Mouse (Mus musculus) forebrain, embryonic 11.5 days (tissue): Measurements from ENCODE around the gene Dgki. TPM values are rescaled to one million over a fixed set of nuclear protein-coding genes. Genes with fewer than 3 reads are reported as not detected.

Source experiments
- ATAC-seq: fragments of 200-750 bp; cut with Nextera tagmentation; replicated peaks from 2 replicates; pipeline ENCODE4 v1.8.0; 2017; ENCODE audit warnings: moderate TSS enrichment; ENCODE audit not compliant: low FRiP score
- DNase-seq: peaks from one replicate; pipeline ENCODE4 v3.0.0-alpha.2; 2017; ENCODE audit warnings: low spot score
- H3K27ac ChIP-seq: fragments of 300-500 bp; sonication (generic); 2 replicates; pipeline ENCODE4 v1.5.1; 2014; ENCODE audit warnings: low read depth, low read length
- H3K27me3 ChIP-seq: fragments of 300-500 bp; sonication (generic); 2 replicates; pipeline ENCODE4 v1.6.1; 2014; ENCODE audit warnings: mild to moderate bottlenecking, low read length, mixed read lengths; ENCODE audit not compliant: control insufficient read depth, insufficient read depth
- H3K36me3 ChIP-seq: fragments of 300-500 bp; sonication (generic); 2 replicates; pipeline ENCODE4 v1.6.1; 2014; ENCODE audit warnings: mild to moderate bottlenecking, low read length, moderate library complexity, mixed read lengths; ENCODE audit not compliant: control insufficient read depth, insufficient read depth
- H3K4me1 ChIP-seq: fragments of 300-500 bp; sonication (generic); replicated peaks from 2 replicates; pipeline ENCODE4 v1.6.1; 2014; ENCODE audit warnings: low read length, mixed read lengths; ENCODE audit not compliant: control insufficient read depth, insufficient read depth
- H3K4me2 ChIP-seq: fragments of 300-500 bp; sonication (generic); 2 replicates; pipeline ENCODE4 v1.6.1; 2014; ENCODE audit warnings: low read depth, mild to moderate bottlenecking, low read length, moderate library complexity, mixed read lengths; ENCODE audit not compliant: severe bottlenecking
- H3K4me3 ChIP-seq: fragments of 300-500 bp; sonication (generic); 2 replicates; pipeline ENCODE4 v1.5.1; 2014; ENCODE audit warnings: low read depth, low read length
- H3K9ac ChIP-seq: fragments of 300-500 bp; sonication (generic); 2 replicates; pipeline ENCODE4 v1.6.1; 2014; ENCODE audit warnings: low read length
- H3K9me3 ChIP-seq: fragments of 300-500 bp; sonication (generic); 2 replicates; pipeline ENCODE4 v1.6.1; 2016; ENCODE audit warnings: low read length, mixed read lengths; ENCODE audit not compliant: control insufficient read depth
- WGBS: fragments of 180-500 bp; shearing (Covaris S2); extraction: QIAGEN DNeasy Blood & Tissue Kit; methylation state at CpG from one replicate; pipeline ENCODE4 v1.1.7; 2014; 5-methylcytosine and 5-hydroxymethylcytosine counted together
- polyA plus RNA-seq: library from polyadenylated mRNA; unstranded; fragments of >200 nt; fragmentation: Nextera tagmentation; extraction: Ambion mirVana; gene quantifications from 2 replicates; pipeline ENCODE4 v1.2.1, GENCODE M21; 2014

Gene Dgki
- polyA plus RNA-seq, 1 experiment from 2014 or later, result 2.8 TPM

- no peak for ATAC-seq
- H3K27ac ChIP-seq, result no peak overlapping the region
- no peaks in the 10 kb centered on the region for H3K27me3 ChIP-seq
- H3K9me3 ChIP-seq, result no peaks in the 10 kb centered on the region
- no peaks in the 10 kb centered on the region for H3K36me3 ChIP-seq
- H3K9ac ChIP-seq, result no peak overlapping the region
- peaks cover 2% of the 10 kb centered on the region; the same call in 1 of the 2 replicates for H3K4me1 ChIP-seq
- no peak overlapping the region for H3K4me3 ChIP-seq
- no peak for DNase-seq
- H3K4me2 ChIP-seq, result no peak overlapping the region
- WGBS, result 85% methylated on average over 4 of the region's 4 CpGs
Observed at GRCm38 (mm10) chr6:36834695-36835265, 465.2 kb downstream of the Dgki start.

GRCm38 (mm10) chr6:36832681-36833080 is 467.3 kb downstream of the Dgki start:
- no peak overlapping the region for H3K9ac ChIP-seq
- H3K27me3 ChIP-seq, result no peaks in the 10 kb centered on the region
- DNase-seq (no peak), ATAC-seq (no peak)
- H3K27ac ChIP-seq, result no peak overlapping the region
- H3K9me3 ChIP-seq, result no peaks in the 10 kb centered on the region
- no peak overlapping the region for H3K4me2 ChIP-seq
- H3K36me3 ChIP-seq, result no peaks in the 10 kb centered on the region
- WGBS, result 91% methylated on average over 4 of the region's 4 CpGs
- H3K4me1 ChIP-seq, result peaks cover 2% of the 10 kb centered on the region; the same call in 1 of the 2 replicates
- H3K4me3 ChIP-seq, result no peak overlapping the region

GRCm38 (mm10) chr6:36832207-36832606 is 467.8 kb downstream of the Dgki start:
- WGBS, result 79% methylated on average over 2 of the region's 2 CpGs
- no peaks in the 10 kb centered on the region for H3K27me3 ChIP-seq
- no peak overlapping the region for H3K4me2 ChIP-seq
- no peaks in the 10 kb centered on the region for H3K9me3 ChIP-seq
- no peak overlapping the region for H3K27ac ChIP-seq
- H3K9ac ChIP-seq, result no peak overlapping the region
- H3K4me3 ChIP-seq, result no peak overlapping the region
- peaks cover 2% of the 10 kb centered on the region; the same call in 1 of the 2 replicates for H3K4me1 ChIP-seq
- ATAC-seq, result no peak
- H3K36me3 ChIP-seq, result no peaks in the 10 kb centered on the region
- no peak for DNase-seq

GRCm38 (mm10) chr6:36830371-36830925 is 469.5 kb downstream of the Dgki start:
- H3K27me3 ChIP-seq, result no peaks in the 10 kb centered on the region
- no peak overlapping the region for H3K4me2 ChIP-seq
- no peak overlapping the region for H3K4me3 ChIP-seq
- DNase-seq (no peak), ATAC-seq (no peak)
- no peaks in the 10 kb centered on the region for H3K4me1 ChIP-seq
- no peaks in the 10 kb centered on the region for H3K9me3 ChIP-seq
- no peak overlapping the region for H3K9ac ChIP-seq
- no peak overlapping the region for H3K27ac ChIP-seq
- no peaks in the 10 kb centered on the region for H3K36me3 ChIP-seq
- 88% methylated on average over 9 of the region's 9 CpGs for WGBS

- ATAC-seq (no peak), DNase-seq (no peak)
- Histone ChIP-seq H3K4me1 (no peaks in the 10 kb centered on the region), H3K27me3 (no peaks in the 10 kb centered on the region), H3K27ac (no peak overlapping the region), H3K9me3 (no peaks in the 10 kb centered on the region), H3K36me3 (no peaks in the 10 kb centered on the region), H3K4me3 (no peak overlapping the region), H3K9ac (no peak overlapping the region), H3K4me2 (no peak overlapping the region)
Observed at GRCm38 (mm10) chr6:36819784-36820050, 480.3 kb downstream of the Dgki start.

- ATAC-seq (peak; percentile 90), DNase-seq (peak; percentile 54)
- no peaks in the 10 kb centered on the region for H3K4me1 ChIP-seq
- H3K27ac ChIP-seq, result no peak overlapping the region
- no peak overlapping the region for H3K4me3 ChIP-seq
- no peak overlapping the region for H3K4me2 ChIP-seq
- no peaks in the 10 kb centered on the region for H3K27me3 ChIP-seq
- 54% methylated on average over 8 of the region's 8 CpGs for whole genome bisulfite sequencing
- no peaks in the 10 kb centered on the region for H3K9me3 ChIP-seq
- H3K36me3 ChIP-seq, result no peaks in the 10 kb centered on the region
- H3K9ac ChIP-seq, result no peak overlapping the region
Observed at GRCm38 (mm10) chr6:36819019-36819783, 480.8 kb downstream of the Dgki start.

- Histone ChIP-seq H3K4me3 (no peak overlapping the region), H3K9ac (no peak overlapping the region), H3K27ac (no peak overlapping the region), H3K36me3 (no peaks in the 10 kb centered on the region), H3K27me3 (no peaks in the 10 kb centered on the region), H3K4me2 (no peak overlapping the region), H3K4me1 (no peaks in the 10 kb centered on the region), H3K9me3 (no peaks in the 10 kb centered on the region)
- DNase-seq (no peak), ATAC-seq (no peak)
- 86% methylated on average over 4 of the region's 4 CpGs for WGBS
Observed at GRCm38 (mm10) chr6:36818281-36819018, 481.5 kb downstream of the Dgki start.

GRCm38 (mm10) chr6:36816666-36817065 is 483.3 kb downstream of the Dgki start:
- Histone ChIP-seq H3K27ac (no peak overlapping the region), H3K36me3 (no peaks in the 10 kb centered on the region), H3K4me1 (no peaks in the 10 kb centered on the region), H3K9ac (no peak overlapping the region), H3K27me3 (no peaks in the 10 kb centered on the region), H3K4me3 (no peak overlapping the region), H3K4me2 (no peak overlapping the region), H3K9me3 (no peaks in the 10 kb centered on the region)
- WGBS, result 97% methylated on average over 3 of the region's 3 CpGs
- no peak for ATAC-seq
- no peak for DNase-seq
